Mouse (Mus musculus): ENCODE results near the gene Gm11756. TPM values are rescaled to one million over a fixed set of nuclear protein-coding genes. Genes with fewer than 3 reads are reported as not detected.
"Not testable (repeated sequence)": the region's sequence is repeated elsewhere in the genome, so short reads cannot be mapped to it uniquely, and the experiment has no call there.

The Gm11756 gene
- not detected in 2 replicates for polyA plus RNA-seq (2014; fragmentation: Nextera tagmentation; extraction: Ambion mirVana)

DNA sequence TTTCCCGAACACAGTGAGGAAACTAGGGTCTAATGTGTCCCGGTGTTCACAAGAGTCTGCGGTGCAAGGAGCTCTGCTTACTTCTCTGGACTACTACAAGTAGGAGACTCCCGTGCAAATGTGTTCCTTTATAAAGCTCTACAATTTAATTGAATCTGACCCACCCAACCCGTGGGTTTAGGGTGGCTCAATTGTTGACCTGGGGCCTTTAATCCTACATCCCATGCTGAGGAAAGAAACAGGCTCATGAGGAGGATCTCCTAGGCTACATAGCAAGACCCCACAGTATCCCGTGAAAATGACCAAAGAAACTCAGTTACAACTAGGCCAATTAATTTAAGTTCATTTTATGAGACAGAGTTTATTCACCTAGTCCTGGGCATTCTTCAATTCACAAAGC is at the start of gene Gm11756:
Gm11756 (minus strand) TSS at position 101 of the 400 bp plus-strand sequence.
- WGBS, result 85% methylated on average over 6 of the region's 6 CpGs
- H3K36me3 ChIP-seq (replicated peaks; ENCODE audit: control insufficient read depth, insufficient read depth, low read depth, low read length); H3K9me3 ChIP-seq (replicated peaks; ENCODE audit: control insufficient read depth, low read length); H3K9ac ChIP-seq (replicated peaks; ENCODE audit: low read length); DNase-seq (ENCODE audit: low spot score); H3K4me1 ChIP-seq (ENCODE audit: control insufficient read depth, insufficient read depth, low read length); ATAC-seq (replicated peaks; ENCODE audit: insufficient number of reproducible peaks, low FRiP score, low TSS enrichment, low read depth); H3K27me3 ChIP-seq (ENCODE audit: control insufficient read depth, insufficient read depth, low read length); H3K4me2 ChIP-seq (ENCODE audit: low read depth, low read length); H3K27ac ChIP-seq (replicated peaks; ENCODE audit: low read depth, low read length); H3K4me3 ChIP-seq (ENCODE audit: low read depth, low read length): not testable (repeated sequence)

GRCm38 (mm10) chr4:73950375-73950896 is 29.9 kb upstream of the Gm11756 start, which contains the start of gene 2310002L09Rik:
Gene 2310002L09Rik, minus strand, starts transcription at chr4:73950846.
- Histone ChIP-seq H3K36me3 (replicated peaks; ENCODE audit: control insufficient read depth, insufficient read depth, low read depth, low read length) (no peaks in the 10 kb centered on the region), H3K27me3 (ENCODE audit: control insufficient read depth, insufficient read depth, low read length) (no peaks in the 10 kb centered on the region), H3K9me3 (replicated peaks; ENCODE audit: control insufficient read depth, low read length) (no peaks in the 10 kb centered on the region), H3K9ac (replicated peaks; ENCODE audit: low read length) (no peak within 1 kb of the TSS), H3K27ac (replicated peaks; ENCODE audit: low read depth, low read length) (no peak within 1 kb of the TSS), H3K4me1 (ENCODE audit: control insufficient read depth, insufficient read depth, low read length) (no peaks in the 10 kb centered on the region), H3K4me2 (ENCODE audit: low read depth, low read length) (no peak within 1 kb of the TSS), H3K4me3 (ENCODE audit: low read depth, low read length) (no peak within 1 kb of the TSS)
- WGBS, result 62% methylated on average over 8 of the region's 8 CpGs
- no peak for ATAC-seq (replicated peaks; ENCODE audit: insufficient number of reproducible peaks, low FRiP score, low TSS enrichment, low read depth)
- DNase-seq (ENCODE audit: low spot score), result peak; percentile 19

GRCm38 (mm10) chr4:73905853-73906252 is 14.7 kb downstream of the Gm11756 start, which contains the start of gene Gm13871:
Gene Gm13871, minus strand, starts transcription at chr4:73905953.
- H3K4me2 ChIP-seq (ENCODE audit: low read depth, low read length); ATAC-seq (replicated peaks; ENCODE audit: insufficient number of reproducible peaks, low FRiP score, low TSS enrichment, low read depth); H3K9me3 ChIP-seq (replicated peaks; ENCODE audit: control insufficient read depth, low read length); H3K4me1 ChIP-seq (ENCODE audit: control insufficient read depth, insufficient read depth, low read length); H3K9ac ChIP-seq (replicated peaks; ENCODE audit: low read length); H3K4me3 ChIP-seq (ENCODE audit: low read depth, low read length); DNase-seq (ENCODE audit: low spot score); H3K27ac ChIP-seq (replicated peaks; ENCODE audit: low read depth, low read length); H3K27me3 ChIP-seq (ENCODE audit: control insufficient read depth, insufficient read depth, low read length); H3K36me3 ChIP-seq (replicated peaks; ENCODE audit: control insufficient read depth, insufficient read depth, low read depth, low read length): not testable (repeated sequence)
- no CpG with 5 or more reads among the region's 4 CpGs for WGBS

DNA sequence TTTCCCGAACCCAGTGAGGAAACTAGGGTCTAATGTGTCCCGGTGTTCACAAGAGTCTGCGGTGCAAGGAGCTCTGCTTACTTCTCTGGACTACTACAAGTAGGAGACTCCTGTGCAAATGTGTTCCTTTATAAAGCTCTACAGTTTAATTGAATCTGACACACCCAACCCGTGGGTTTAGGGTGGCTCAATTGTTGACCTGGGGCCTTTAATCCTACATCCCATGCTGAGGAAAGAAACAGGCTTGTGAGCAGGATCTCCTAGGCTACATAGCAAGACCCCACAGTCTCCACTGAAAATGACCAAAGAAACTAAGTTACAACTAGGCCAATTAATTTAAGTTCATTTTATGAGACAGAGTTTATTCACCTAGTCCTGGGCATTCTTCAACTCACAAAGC is 29.5 kb downstream of the Gm11756 start, which contains the start of gene Gm11757:
Gm11757 (minus strand) TSS at position 101 of the 400 bp plus-strand sequence.
- WGBS, result no CpG with 5 or more reads among the region's 4 CpGs
- H3K4me2 ChIP-seq (ENCODE audit: low read depth, low read length); H3K4me1 ChIP-seq (ENCODE audit: control insufficient read depth, insufficient read depth, low read length); H3K27me3 ChIP-seq (ENCODE audit: control insufficient read depth, insufficient read depth, low read length); DNase-seq (ENCODE audit: low spot score); ATAC-seq (replicated peaks; ENCODE audit: insufficient number of reproducible peaks, low FRiP score, low TSS enrichment, low read depth); H3K27ac ChIP-seq (replicated peaks; ENCODE audit: low read depth, low read length); H3K36me3 ChIP-seq (replicated peaks; ENCODE audit: control insufficient read depth, insufficient read depth, low read depth, low read length); H3K4me3 ChIP-seq (ENCODE audit: low read depth, low read length); H3K9me3 ChIP-seq (replicated peaks; ENCODE audit: control insufficient read depth, low read length); H3K9ac ChIP-seq (replicated peaks; ENCODE audit: low read length): not testable (repeated sequence)

- WGBS, result no CpG with 5 or more reads among the region's 4 CpGs
- H3K4me1 ChIP-seq (ENCODE audit: control insufficient read depth, insufficient read depth, low read length); H3K27ac ChIP-seq (replicated peaks; ENCODE audit: low read depth, low read length); H3K9me3 ChIP-seq (replicated peaks; ENCODE audit: control insufficient read depth, low read length); DNase-seq (ENCODE audit: low spot score); H3K36me3 ChIP-seq (replicated peaks; ENCODE audit: control insufficient read depth, insufficient read depth, low read depth, low read length); ATAC-seq (replicated peaks; ENCODE audit: insufficient number of reproducible peaks, low FRiP score, low TSS enrichment, low read depth); H3K4me3 ChIP-seq (ENCODE audit: low read depth, low read length); H3K4me2 ChIP-seq (ENCODE audit: low read depth, low read length); H3K27me3 ChIP-seq (ENCODE audit: control insufficient read depth, insufficient read depth, low read length); H3K9ac ChIP-seq (replicated peaks; ENCODE audit: low read length): not testable (repeated sequence)
These were observed 44.4 kb downstream of the Gm11756 start, which contains the start of gene Gm11758 for GRCm38 (mm10) chr4:73876166-73876565. Gene Gm11758, minus strand, starts transcription at chr4:73876266.

Other genes with a start within 250 kb of the Gm11756 start
- not detected in 2 replicates for gene Gm428, start 237.2 kb downstream of the Gm11756 start, polyA plus RNA-seq (2014; fragmentation: Nextera tagmentation; extraction: Ambion mirVana)
- gene Rasef, start 129.8 kb downstream of the Gm11756 start, polyA plus RNA-seq (2014; fragmentation: Nextera tagmentation; extraction: Ambion mirVana), result 3.6 and 3.9 TPM in 2 replicates
- gene Gm11758, start 44.5 kb downstream of the Gm11756 start, polyA plus RNA-seq (2014; fragmentation: Nextera tagmentation; extraction: Ambion mirVana), result not detected in 2 replicates
- not detected in 2 replicates for gene Gm11757, start 29.6 kb downstream of the Gm11756 start, polyA plus RNA-seq (2014; fragmentation: Nextera tagmentation; extraction: Ambion mirVana)
- not detected in 2 replicates for gene Gm13871, start 14.8 kb downstream of the Gm11756 start, polyA plus RNA-seq (2014; fragmentation: Nextera tagmentation; extraction: Ambion mirVana)
- gene 2310002L09Rik, start 30.1 kb upstream of the Gm11756 start, polyA plus RNA-seq (2014; fragmentation: Nextera tagmentation; extraction: Ambion mirVana), result 0.56 and 1.3 TPM in 2 replicates
- gene Frmd3, start 92.7 kb upstream of the Gm11756 start, polyA plus RNA-seq (2014; fragmentation: Nextera tagmentation; extraction: Ambion mirVana), result 3.0 and 3.9 TPM in 2 replicates

All from embryonic facial prominence, embryonic 11.5 days (tissue).